Mouse (Mus musculus): Measurements from ENCODE around the gene Psme1. TPM values are rescaled to one million over a fixed set of nuclear protein-coding genes. Genes with fewer than 3 reads are reported as not detected.

The Psme1 gene
- polyA plus RNA-seq, 1 experiment: not detected

DNA sequence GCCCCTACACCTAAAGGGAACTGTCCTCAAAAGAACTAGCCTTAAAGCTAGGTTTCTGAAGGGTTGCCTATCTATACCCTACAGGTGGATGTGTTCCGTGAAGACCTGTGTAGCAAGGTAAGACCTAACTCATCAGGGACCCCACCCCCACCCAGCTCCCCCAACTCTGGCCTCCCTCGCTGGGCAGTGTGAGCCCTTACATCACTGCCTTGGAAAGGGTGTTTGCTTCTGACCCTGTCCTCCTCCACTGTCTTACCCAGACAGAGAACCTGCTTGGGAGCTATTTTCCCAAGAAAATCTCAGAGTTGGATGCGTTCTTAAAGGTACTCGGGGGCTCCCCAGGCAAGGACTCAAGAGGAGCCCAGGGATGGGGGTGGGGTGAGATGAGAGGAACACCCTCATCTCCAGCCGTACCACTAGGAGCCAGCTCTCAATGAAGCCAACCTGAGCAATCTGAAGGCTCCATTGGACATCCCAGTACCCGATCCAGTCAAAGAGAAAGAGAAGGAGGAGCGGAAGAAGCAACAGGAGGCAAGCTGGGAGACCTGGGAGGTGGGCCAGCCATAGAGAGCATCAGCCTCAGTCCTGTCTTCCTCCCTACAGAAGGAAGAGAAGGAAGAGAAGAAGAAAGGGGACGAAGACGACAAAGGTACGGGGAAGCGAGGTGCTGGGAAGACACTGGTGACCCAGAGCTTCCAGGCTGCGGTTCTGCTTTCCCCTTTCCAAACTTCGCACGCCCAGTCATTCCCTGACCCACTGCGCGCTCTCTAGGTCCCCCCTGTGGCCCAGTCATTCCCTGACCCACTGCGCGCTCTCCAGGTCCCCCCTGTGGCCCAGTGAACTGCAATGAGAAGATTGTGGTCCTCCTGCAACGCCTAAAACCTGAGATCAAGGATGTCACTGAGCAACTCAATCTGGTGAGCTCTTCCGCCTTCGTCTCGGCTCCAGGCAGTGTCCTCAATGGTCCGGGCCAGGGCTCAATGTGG, 1.9 kb downstream of the Psme1 start:
- Histone ChIP-seq H3K4me3 (ENCODE audit: insufficient read depth, low read depth, low read length) (no peak overlapping the region), H3K27ac (ENCODE audit: insufficient read depth, low read depth, low read length) (no peak overlapping the region), H3K4me1 (ENCODE audit: control insufficient read depth, insufficient read depth, low read length) (peaks cover 8% of the 10 kb centered on the region)
- no peak for TF ChIP-seq POLR2A (IDR thresholded peaks at IDR 0.05; ENCODE audit: insufficient read depth, low read depth, low read length)
- TF ChIP-seq CTCF (IDR thresholded peaks at IDR 0.05; ENCODE audit: insufficient read depth, low read depth, low read length): no peak
- WGBS: 83% methylated on average over 23 of the region's 23 CpGs

DNA sequence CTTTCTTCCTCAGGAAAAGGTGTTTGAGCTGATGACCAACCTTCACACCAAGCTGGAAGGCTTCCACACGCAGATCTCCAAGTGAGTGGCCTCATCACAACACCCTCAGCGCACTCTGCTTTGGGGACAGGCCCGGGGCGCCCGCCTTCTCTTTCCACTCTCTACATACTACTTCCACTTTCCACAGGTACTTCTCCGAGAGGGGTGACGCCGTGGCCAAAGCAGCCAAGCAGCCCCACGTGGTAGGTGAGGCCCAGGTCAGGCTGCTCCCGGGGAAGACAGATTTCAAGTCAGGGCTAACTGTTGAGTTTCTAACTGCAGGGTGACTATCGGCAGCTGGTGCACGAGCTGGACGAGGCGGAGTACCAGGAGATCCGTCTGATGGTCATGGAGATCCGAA, 2.8 kb downstream of the Psme1 start:
- H3K4me3 ChIP-seq (ENCODE audit: insufficient read depth, low read depth, low read length): no peak overlapping the region
- H3K4me1 ChIP-seq (ENCODE audit: control insufficient read depth, insufficient read depth, low read length): peaks cover 10% of the 10 kb centered on the region
- no peak for TF ChIP-seq CTCF (IDR thresholded peaks at IDR 0.05; ENCODE audit: insufficient read depth, low read depth, low read length)
- TF ChIP-seq POLR2A (IDR thresholded peaks at IDR 0.05; ENCODE audit: insufficient read depth, low read depth, low read length): no peak
- WGBS: 94% methylated on average over 16 of the region's 16 CpGs
- no peak overlapping the region for H3K27ac ChIP-seq (ENCODE audit: insufficient read depth, low read depth, low read length)

DNA sequence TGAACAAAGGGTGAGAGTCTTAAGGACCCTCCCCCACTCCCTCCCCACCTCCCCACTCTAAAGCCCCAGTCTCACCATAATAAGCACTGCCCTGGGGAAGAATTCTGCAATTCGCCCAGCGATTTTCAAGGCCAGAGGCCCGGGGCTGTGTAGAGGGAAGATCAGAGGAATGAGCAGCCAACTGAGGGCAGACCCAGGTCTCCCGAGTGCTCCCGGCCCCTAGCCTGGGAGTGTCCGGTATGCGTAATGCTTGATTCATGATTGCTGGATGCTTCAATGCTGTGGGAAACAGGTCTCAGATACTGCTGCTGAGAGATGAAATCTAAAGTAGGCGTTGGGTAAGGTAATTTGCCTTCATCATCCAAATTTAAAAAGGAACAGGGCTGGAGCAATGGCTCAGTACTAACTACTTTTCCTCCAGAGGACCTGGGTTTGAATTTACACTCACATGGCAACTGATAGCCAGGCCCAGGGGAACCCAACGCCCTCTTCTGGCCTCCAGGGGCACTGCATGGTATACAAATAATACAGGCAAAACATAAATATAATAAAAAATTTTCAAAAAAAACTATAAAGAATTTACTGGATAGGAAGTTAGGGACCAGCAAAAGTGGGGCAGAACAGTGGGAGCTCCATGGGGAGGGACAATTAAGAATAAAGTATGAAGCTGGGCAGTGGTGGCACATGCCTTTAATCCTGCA, 4.2 kb downstream of the Psme1 start:
- TF ChIP-seq POLR2A (IDR thresholded peaks at IDR 0.05; ENCODE audit: insufficient read depth, low read depth, low read length) (no peak), CTCF (IDR thresholded peaks at IDR 0.05; ENCODE audit: insufficient read depth, low read depth, low read length) (no peak)
- no peak overlapping the region for H3K27ac ChIP-seq (ENCODE audit: insufficient read depth, low read depth, low read length)
- H3K4me1 ChIP-seq (ENCODE audit: control insufficient read depth, insufficient read depth, low read length): peaks cover 9% of the 10 kb centered on the region
- 79% methylated on average over 9 of the region's 9 CpGs for whole genome bisulfite sequencing
- H3K4me3 ChIP-seq (ENCODE audit: insufficient read depth, low read depth, low read length): no peak overlapping the region

DNA sequence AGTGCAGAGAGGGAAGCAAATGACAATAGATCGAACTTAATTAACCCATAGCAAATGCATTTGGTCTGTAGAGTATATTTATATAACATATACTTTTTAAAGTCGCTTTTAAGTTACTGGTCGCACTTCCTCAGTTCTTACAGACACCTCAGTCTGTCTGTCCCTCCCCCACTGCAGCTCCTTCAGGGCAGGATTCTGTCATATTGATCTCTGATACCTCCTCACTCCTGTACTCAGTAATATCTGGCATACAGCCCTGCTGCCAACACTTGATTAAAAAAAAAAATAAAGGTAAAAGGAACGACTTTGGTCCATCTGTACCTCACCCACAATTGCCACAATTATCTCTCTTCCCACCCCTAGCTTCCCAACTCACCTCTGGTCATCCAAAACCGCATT, 6.4 kb downstream of the Psme1 start:
- H3K4me3 ChIP-seq (ENCODE audit: insufficient read depth, low read depth, low read length): peak overlapping the region; percentile 91
- 34% methylated on average over 5 of the region's 5 CpGs for WGBS
- TF ChIP-seq POLR2A (IDR thresholded peaks at IDR 0.05; ENCODE audit: insufficient read depth, low read depth, low read length) (no peak), CTCF (IDR thresholded peaks at IDR 0.05; ENCODE audit: insufficient read depth, low read depth, low read length) (no peak)
- H3K27ac ChIP-seq (ENCODE audit: insufficient read depth, low read depth, low read length): no peak overlapping the region
- peaks cover 3% of the 10 kb centered on the region for H3K4me1 ChIP-seq (ENCODE audit: control insufficient read depth, insufficient read depth, low read length)

DNA sequence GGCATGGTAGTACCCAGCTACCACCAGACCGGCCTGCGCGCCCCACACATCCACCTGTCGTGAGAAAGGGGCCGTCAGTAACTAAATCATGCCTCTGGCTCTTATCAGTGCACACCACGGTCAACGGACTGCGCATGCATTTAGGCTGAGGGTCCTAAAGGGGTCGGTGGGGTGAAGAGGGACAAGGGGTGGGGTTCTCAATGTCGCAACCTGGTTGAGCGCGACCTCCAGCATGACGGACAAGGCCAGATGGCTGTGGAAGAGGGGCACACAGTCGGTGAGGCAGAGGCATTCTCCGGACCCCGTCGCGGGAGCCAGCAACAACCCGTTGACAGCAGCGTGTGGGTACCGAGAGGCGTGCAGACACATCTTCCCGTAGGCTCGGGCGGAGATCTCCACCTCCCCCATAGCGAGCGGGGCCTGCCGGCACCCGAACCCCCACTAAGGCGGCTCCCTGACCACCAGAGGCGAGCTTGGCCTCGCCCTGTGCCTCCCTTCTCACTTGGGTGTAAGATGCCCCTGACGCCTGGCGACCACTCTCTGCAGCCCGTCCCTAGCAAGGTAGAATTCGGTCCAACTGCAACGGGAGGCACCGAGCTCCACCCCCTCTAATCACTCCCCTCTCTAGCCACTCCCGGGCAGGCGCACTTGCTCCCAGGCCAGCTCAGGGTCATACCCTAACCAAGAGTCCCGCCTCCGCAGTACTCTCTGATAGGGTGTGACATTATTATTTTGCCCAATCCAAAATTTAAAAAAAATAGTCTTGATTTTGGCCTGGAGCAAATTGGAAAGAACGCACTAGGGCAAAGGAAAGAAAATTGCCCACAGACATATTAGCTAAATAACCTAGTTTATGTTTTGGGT, 7.0 kb downstream of the Psme1 start, which contains the start of gene Emc9:
Gene Emc9 (minus strand): TSS at position 601 of the 864 bp plus-strand sequence.
- Histone ChIP-seq H3K27ac (ENCODE audit: insufficient read depth, low read depth, low read length) (peak within 1 kb of the TSS; percentile 55), H3K4me1 (ENCODE audit: control insufficient read depth, insufficient read depth, low read length) (peaks cover 3% of the 10 kb centered on the region), H3K4me3 (ENCODE audit: insufficient read depth, low read depth, low read length) (peak within 1 kb of the TSS; percentile 91)
- TF ChIP-seq POLR2A (IDR thresholded peaks at IDR 0.05; ENCODE audit: insufficient read depth, low read depth, low read length): peak; percentile 34; the same call in 1 of the 2 replicates
- TF ChIP-seq CTCF (IDR thresholded peaks at IDR 0.05; ENCODE audit: insufficient read depth, low read depth, low read length): no peak
- WGBS: 3% methylated on average over 43 of the region's 43 CpGs

DNA sequence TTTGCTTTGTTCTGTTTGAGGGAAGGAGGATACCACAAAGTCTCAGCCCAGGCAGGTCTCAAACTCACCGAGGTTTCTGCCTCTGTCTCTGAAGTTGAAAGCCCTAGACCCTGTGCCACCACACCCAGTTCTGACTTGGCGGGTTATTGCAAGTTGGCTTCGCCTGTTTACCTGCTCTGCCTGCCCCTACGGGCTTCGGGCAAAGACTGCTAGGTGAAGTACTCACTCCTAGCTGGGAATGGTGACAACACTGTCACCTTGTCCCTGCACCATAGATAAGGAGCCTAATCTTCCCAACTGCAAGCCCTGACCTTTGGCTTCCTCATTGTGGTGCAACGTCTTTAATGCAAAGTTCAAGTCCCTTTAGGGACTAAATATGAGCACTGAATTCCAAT, 7.6 kb downstream of the Psme1 start:
- 76% methylated on average over 6 of the region's 6 CpGs for WGBS
- peaks cover 3% of the 10 kb centered on the region for H3K4me1 ChIP-seq (ENCODE audit: control insufficient read depth, insufficient read depth, low read length)
- H3K4me3 ChIP-seq (ENCODE audit: insufficient read depth, low read depth, low read length): no peak overlapping the region
- TF ChIP-seq CTCF (IDR thresholded peaks at IDR 0.05; ENCODE audit: insufficient read depth, low read depth, low read length) (no peak), POLR2A (IDR thresholded peaks at IDR 0.05; ENCODE audit: insufficient read depth, low read depth, low read length) (no peak)
- H3K27ac ChIP-seq (ENCODE audit: insufficient read depth, low read depth, low read length): peak overlapping the region; percentile 55

DNA sequence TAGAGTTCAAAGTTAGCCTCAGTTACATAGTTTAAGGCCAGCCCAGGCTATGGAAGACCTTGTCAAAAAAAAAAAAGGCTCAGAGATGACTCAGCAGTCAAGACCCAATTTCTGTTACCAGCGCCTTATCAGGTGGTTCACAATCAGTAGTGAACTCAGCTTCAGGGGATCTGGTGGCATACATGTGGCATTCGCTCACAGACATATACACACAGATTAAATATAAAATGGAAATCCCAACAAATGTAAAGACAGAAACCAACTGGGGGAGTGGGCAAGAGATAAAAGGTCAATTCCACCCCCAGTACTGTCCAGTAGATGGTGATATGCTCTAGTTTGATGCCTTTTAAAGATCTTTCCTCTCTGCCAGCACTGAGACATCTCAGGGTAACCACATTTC, 8.2 kb downstream of the Psme1 start:
- Histone ChIP-seq H3K4me3 (ENCODE audit: insufficient read depth, low read depth, low read length) (no peak overlapping the region), H3K4me1 (ENCODE audit: control insufficient read depth, insufficient read depth, low read length) (peaks cover 3% of the 10 kb centered on the region), H3K27ac (ENCODE audit: insufficient read depth, low read depth, low read length) (no peak overlapping the region)
- TF ChIP-seq POLR2A (IDR thresholded peaks at IDR 0.05; ENCODE audit: insufficient read depth, low read depth, low read length) (no peak), CTCF (IDR thresholded peaks at IDR 0.05; ENCODE audit: insufficient read depth, low read depth, low read length) (no peak)
- 96% methylated on average over 2 of the region's 2 CpGs for WGBS

DNA sequence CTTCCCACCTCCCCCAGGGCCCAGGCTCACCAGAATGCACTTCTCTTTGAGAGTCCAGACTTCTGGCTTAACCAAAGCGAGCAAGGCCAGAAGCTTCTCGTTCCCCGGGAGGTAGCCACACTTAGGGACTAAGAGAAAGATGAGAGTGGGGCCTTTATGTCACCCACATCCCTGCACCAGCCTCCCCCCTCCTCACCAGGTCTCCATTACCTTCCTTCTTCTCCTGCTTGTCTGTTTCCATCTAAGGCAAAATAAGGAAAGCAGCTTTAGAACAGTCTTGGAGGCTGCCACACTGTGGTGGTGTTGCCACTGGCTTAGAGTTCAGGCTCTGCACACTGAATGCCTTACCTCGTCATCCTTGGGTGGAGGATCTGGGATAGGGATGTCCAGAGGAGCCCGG, 11.3 kb downstream of the Psme1 start:
- TF ChIP-seq CTCF (IDR thresholded peaks at IDR 0.05; ENCODE audit: insufficient read depth, low read depth, low read length): no peak
- no peak for TF ChIP-seq POLR2A (IDR thresholded peaks at IDR 0.05; ENCODE audit: insufficient read depth, low read depth, low read length)
- Histone ChIP-seq H3K27ac (ENCODE audit: insufficient read depth, low read depth, low read length) (no peak overlapping the region), H3K4me1 (ENCODE audit: control insufficient read depth, insufficient read depth, low read length) (peaks cover 12% of the 10 kb centered on the region), H3K4me3 (ENCODE audit: insufficient read depth, low read depth, low read length) (no peak overlapping the region)
- WGBS: 86% methylated on average over 5 of the region's 5 CpGs
